Mouse (Mus musculus) large intestine, adult 2 months (tissue): ENCODE measurements around the gene Xpnpep1. TPM values are rescaled to one million over a fixed set of nuclear protein-coding genes. Genes with fewer than 3 reads are reported as not detected.

ENCODE experiments used
- DNase-seq: peaks from one replicate; pipeline ENCODE4 v3.0.0-alpha.2; 2012; ENCODE audit warnings: low read depth, low spot score
- WGBS: fragments of 180-500 bp; shearing (Covaris S2); methylation state at CpG from one replicate; pipeline ENCODE4 v1.1.7; 2018; 5-methylcytosine and 5-hydroxymethylcytosine counted together
- polyA plus RNA-seq: library from polyadenylated mRNA; depleted of rRNA; stranded (reverse); fragments of >200 nt; gene quantifications from 2 replicates; pipeline ENCODE4 v1.2.3, GENCODE M21; 2012

Gene Xpnpep1
- polyA plus RNA-seq, 1 experiment, result 347 TPM

- peak; percentile 94 for DNase-seq
- under 1% methylated on average over 39 of the region's 39 CpGs for WGBS
These were observed 1.5 kb downstream of the Xpnpep1 start for GRCm38 (mm10) chr19:53038435-53038938.

- WGBS, result 1% methylated on average over 28 of the region's 28 CpGs
These were observed 2.0 kb downstream of the Xpnpep1 start for GRCm38 (mm10) chr19:53037925-53038419.

GRCm38 (mm10) chr19:53033159-53033943, 6.7 kb downstream of the Xpnpep1 start:
- no peak for DNase-seq
- WGBS, result 88% methylated on average over 10 of the region's 10 CpGs

More at GRCm38 (mm10) chr19:53037925-53038419, 2.0 kb downstream of the Xpnpep1 start:
- DNase-seq, result no peak

- WGBS, result 29% methylated on average over 3 of the region's 3 CpGs
These were observed 7.4 kb downstream of the Xpnpep1 start for GRCm38 (mm10) chr19:53032647-53033046.

GRCm38 (mm10) chr19:53031957-53032371, 8.1 kb downstream of the Xpnpep1 start:
- DNase-seq, result no peak
- 56% methylated on average over 8 of the region's 8 CpGs for WGBS

More at GRCm38 (mm10) chr19:53032647-53033046, 7.4 kb downstream of the Xpnpep1 start:
- no peak for DNase-seq

GRCm38 (mm10) chr19:53030279-53030678, 9.7 kb downstream of the Xpnpep1 start:
- DNase-seq, result no peak
- 96% methylated on average over 6 of the region's 6 CpGs for WGBS

- DNase-seq, result no peak
- 96% methylated on average over 5 of the region's 5 CpGs for WGBS
These were observed 10.3 kb downstream of the Xpnpep1 start for GRCm38 (mm10) chr19:53029686-53030085.

- WGBS, result 93% methylated on average over 7 of the region's 7 CpGs
- DNase-seq, result no peak
These were observed 11.0 kb downstream of the Xpnpep1 start for GRCm38 (mm10) chr19:53029045-53029444.

GRCm38 (mm10) chr19:53028216-53028615, 11.8 kb downstream of the Xpnpep1 start:
- 66% methylated on average over 12 of the region's 12 CpGs for WGBS
- DNase-seq, result no peak

GRCm38 (mm10) chr19:53023189-53023588, 16.8 kb downstream of the Xpnpep1 start:
- no peak for DNase-seq
- 64% methylated on average over 10 of the region's 10 CpGs for WGBS

GRCm38 (mm10) chr19:53022037-53022614, 17.9 kb downstream of the Xpnpep1 start:
- 27% methylated on average over 8 of the region's 8 CpGs for WGBS
- DNase-seq, result no peak

- no peak for DNase-seq
- WGBS, result 67% methylated on average over 10 of the region's 10 CpGs
These were observed 18.5 kb downstream of the Xpnpep1 start for GRCm38 (mm10) chr19:53021537-53021936.

GRCm38 (mm10) chr19:53019716-53020463, 20.1 kb downstream of the Xpnpep1 start:
- 65% methylated on average over 13 of the region's 13 CpGs for WGBS
- no peak for DNase-seq

- no peak for DNase-seq
- 84% methylated on average over 9 of the region's 9 CpGs for WGBS
These were observed 22.1 kb downstream of the Xpnpep1 start for GRCm38 (mm10) chr19:53017954-53018353.

GRCm38 (mm10) chr19:53017248-53017647, 22.8 kb downstream of the Xpnpep1 start:
- no peak for DNase-seq
- 87% methylated on average over 11 of the region's 11 CpGs for WGBS

GRCm38 (mm10) chr19:53014910-53015710, 24.9 kb downstream of the Xpnpep1 start:
- no peak for DNase-seq
- 84% methylated on average over 21 of the region's 21 CpGs for WGBS

GRCm38 (mm10) chr19:53013744-53014143, 26.3 kb downstream of the Xpnpep1 start:
- no peak for DNase-seq
- WGBS, result 95% methylated on average over 3 of the region's 3 CpGs

GRCm38 (mm10) chr19:53013341-53013740, 26.7 kb downstream of the Xpnpep1 start:
- WGBS, result 85% methylated on average over 7 of the region's 7 CpGs
- DNase-seq, result no peak

- 81% methylated on average over 5 of the region's 5 CpGs for WGBS
- DNase-seq, result no peak
These were observed 29.1 kb downstream of the Xpnpep1 start for GRCm38 (mm10) chr19:53010941-53011340.
